Mouse (Mus musculus) neural tube, embryonic 15.5 days (tissue): ENCODE data around the gene Rasl10a. TPM values are rescaled to one million over a fixed set of nuclear protein-coding genes. Genes with fewer than 3 reads are reported as not detected.

Experiments
- ATAC-seq: fragments of 200-750 bp; cut with Nextera tagmentation; 2 replicates; pipeline ENCODE4 v1.8.0; 2017; ENCODE audit warnings: mild to moderate bottlenecking, moderate TSS enrichment, moderate library complexity; ENCODE audit not compliant: low FRiP score
- H3K27ac ChIP-seq: fragments of 300-500 bp; sonication (generic); replicated peaks from 2 replicates; pipeline ENCODE4 v1.5.1; 2015; ENCODE audit warnings: mild to moderate bottlenecking, inconsistent platforms
- H3K27me3 ChIP-seq: fragments of 300-500 bp; sonication (generic); replicated peaks from 2 replicates; pipeline ENCODE4 v1.6.1; 2015; ENCODE audit warnings: inconsistent platforms
- H3K36me3 ChIP-seq: fragments of 300-500 bp; sonication (generic); 2 replicates; pipeline ENCODE4 v1.6.1; 2015; ENCODE audit warnings: inconsistent platforms
- H3K4me1 ChIP-seq: fragments of 300-500 bp; sonication (generic); 2 replicates; pipeline ENCODE4 v1.6.1; 2015; ENCODE audit warnings: inconsistent platforms
- H3K4me2 ChIP-seq: fragments of 300-500 bp; sonication (generic); 2 replicates; pipeline ENCODE4 v1.6.1; 2015; ENCODE audit warnings: inconsistent platforms, mild to moderate bottlenecking, moderate library complexity
- H3K4me3 ChIP-seq: fragments of 300-500 bp; sonication (generic); replicated peaks from 2 replicates; pipeline ENCODE4 v1.5.1; 2015; ENCODE audit warnings: mild to moderate bottlenecking, inconsistent platforms
- H3K9ac ChIP-seq: fragments of 300-500 bp; sonication (generic); replicated peaks from 2 replicates; pipeline ENCODE4 v1.6.1; 2015; ENCODE audit warnings: mild to moderate bottlenecking, inconsistent platforms
- H3K9me3 ChIP-seq: fragments of 300-500 bp; sonication (generic); replicated peaks from 2 replicates; pipeline ENCODE4 v1.6.1; 2016; ENCODE audit warnings: inconsistent platforms
- WGBS: fragments of 180-500 bp; shearing (Covaris S2); methylation state at CpG from one replicate; pipeline ENCODE4 v1.1.7; 2015; ENCODE audit warnings: mixed read lengths; 5-methylcytosine and 5-hydroxymethylcytosine counted together
- polyA plus RNA-seq: library from polyadenylated mRNA; unstranded; fragments of >200 nt; fragmentation: Nextera tagmentation; extraction: Ambion mirVana; gene quantifications from 2 replicates; pipeline ENCODE4 v1.2.1, GENCODE M21; 2015

Gene Rasl10a
- polyA plus RNA-seq, 1 experiment from 2014 or later = 2.8 TPM

DNA sequence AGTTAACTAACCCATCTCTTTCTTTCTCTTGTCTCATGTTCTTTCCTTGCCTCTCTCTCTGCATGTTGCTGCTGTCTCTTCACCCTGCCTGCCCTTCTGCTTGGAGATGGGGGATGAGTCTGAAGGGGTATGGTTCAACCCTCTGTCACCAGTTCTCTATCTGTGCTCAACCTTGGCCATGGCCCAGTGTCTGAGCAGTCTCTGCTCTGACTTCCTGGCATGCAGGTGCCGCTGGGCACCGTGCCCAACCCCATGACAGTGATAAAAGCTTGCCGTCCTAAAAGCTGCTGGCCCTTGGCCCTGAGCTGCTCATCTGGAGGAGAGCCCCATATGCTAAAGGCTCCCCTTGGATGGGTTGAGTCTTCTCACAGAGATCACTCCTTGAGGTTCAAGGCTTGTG is 24.8 kb upstream of the Rasl10a start:
- ATAC-seq = no peak
- WGBS = 89% methylated on average over 3 of the region's 3 CpGs
- H3K36me3 ChIP-seq = peaks cover 96% of the 10 kb centered on the region
- H3K27ac ChIP-seq = no peak overlapping the region
- no peak overlapping the region for H3K4me2 ChIP-seq
- H3K4me3 ChIP-seq = no peak overlapping the region
- H3K4me1 ChIP-seq = no peaks in the 10 kb centered on the region
- no peaks in the 10 kb centered on the region for H3K27me3 ChIP-seq
- no peaks in the 10 kb centered on the region for H3K9me3 ChIP-seq
- H3K9ac ChIP-seq = no peak overlapping the region

DNA sequence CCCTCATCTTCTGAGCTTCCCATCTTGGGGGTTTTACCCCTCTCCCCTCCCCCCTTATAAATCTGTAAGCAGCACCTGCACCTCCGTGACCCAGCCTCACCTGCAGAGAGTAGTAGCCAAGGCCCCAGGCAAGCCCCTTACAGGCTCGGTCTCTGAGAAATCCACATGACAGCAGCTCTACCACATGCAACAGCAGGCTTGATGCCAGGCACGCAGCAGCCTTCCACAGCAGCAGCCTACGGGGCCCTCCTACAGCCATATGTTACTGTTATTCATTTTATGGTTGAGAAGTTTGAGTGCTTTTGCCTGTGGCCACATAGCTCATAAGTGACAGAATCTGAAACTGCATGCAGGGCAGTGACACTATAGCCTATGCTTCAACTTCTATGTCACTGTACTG is 22.5 kb upstream of the Rasl10a start:
- H3K9ac ChIP-seq = no peak overlapping the region
- WGBS = 79% methylated on average over 4 of the region's 4 CpGs
- no peaks in the 10 kb centered on the region for H3K27me3 ChIP-seq
- H3K4me3 ChIP-seq = no peak overlapping the region
- H3K36me3 ChIP-seq = peaks cover 96% of the 10 kb centered on the region
- H3K27ac ChIP-seq = no peak overlapping the region
- ATAC-seq = no peak
- H3K4me2 ChIP-seq = no peak overlapping the region
- H3K9me3 ChIP-seq = no peaks in the 10 kb centered on the region
- H3K4me1 ChIP-seq = no peaks in the 10 kb centered on the region

DNA sequence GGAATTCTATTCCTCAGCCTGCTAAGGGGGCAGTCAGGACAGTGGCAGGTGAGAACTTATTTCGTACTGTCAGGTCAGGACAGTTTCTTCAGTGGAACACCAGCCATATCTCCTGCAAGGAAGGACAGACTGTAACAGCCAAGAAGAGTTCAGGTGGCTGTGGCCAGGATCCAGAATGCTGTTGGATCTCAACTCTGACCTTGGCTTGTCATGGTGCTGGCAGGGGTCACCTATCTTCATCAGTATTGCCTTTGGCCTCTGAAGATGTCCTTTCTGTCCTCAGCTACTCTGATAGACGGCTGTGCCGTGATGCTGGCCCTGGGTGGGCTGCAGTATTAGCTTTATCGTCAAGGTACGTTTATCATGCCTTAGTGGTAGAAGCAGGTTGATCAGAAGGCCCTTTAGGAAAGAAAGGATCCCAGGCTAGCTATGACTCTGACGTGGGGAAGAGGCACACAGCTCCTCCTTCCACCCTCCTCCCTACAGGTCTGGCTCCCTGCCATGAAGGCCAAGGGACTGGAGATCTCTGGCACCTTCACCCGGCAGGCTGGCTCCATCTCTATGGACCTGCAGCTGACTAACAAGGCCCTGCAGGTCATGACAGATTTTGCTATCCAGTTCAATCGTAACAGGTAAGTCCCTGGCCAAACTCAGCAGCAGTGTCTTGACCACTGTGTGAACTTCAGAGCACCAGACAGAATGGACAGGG is 20.6 kb upstream of the Rasl10a start:
- ATAC-seq = no peak
- Histone ChIP-seq H3K9me3 (no peaks in the 10 kb centered on the region), H3K4me3 (no peak overlapping the region), H3K27ac (no peak overlapping the region), H3K9ac (no peak overlapping the region), H3K4me1 (no peaks in the 10 kb centered on the region), H3K27me3 (no peaks in the 10 kb centered on the region), H3K36me3 (peaks cover 96% of the 10 kb centered on the region), H3K4me2 (no peak overlapping the region)
- WGBS = 89% methylated on average over 8 of the region's 8 CpGs

DNA sequence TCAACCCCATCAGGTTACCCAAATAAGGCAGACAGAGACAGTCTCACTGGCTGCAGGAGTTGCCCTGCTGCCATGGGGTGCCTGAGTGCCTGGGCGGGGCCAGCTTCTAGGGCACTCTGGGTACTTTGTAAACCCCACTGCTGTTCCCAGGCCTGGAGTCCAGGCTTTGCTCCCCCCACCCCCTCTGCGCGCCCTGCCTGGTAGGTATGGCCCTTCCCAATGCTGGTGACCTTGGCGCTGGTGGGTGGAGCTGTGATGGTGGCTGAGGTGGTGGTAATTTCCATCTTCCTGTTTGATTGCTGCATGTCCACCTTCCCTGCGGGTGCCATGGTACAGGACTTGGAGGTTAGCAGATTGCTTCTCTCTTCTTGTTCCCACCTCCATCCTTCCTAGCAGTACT is 17.3 kb upstream of the Rasl10a start:
- no peak overlapping the region for H3K27ac ChIP-seq
- no peak for ATAC-seq
- no peaks in the 10 kb centered on the region for H3K27me3 ChIP-seq
- H3K36me3 ChIP-seq = peaks cover 78% of the 10 kb centered on the region
- no peaks in the 10 kb centered on the region for H3K4me1 ChIP-seq
- H3K4me2 ChIP-seq = no peak overlapping the region
- WGBS = 95% methylated on average over 5 of the region's 5 CpGs
- H3K4me3 ChIP-seq = no peak overlapping the region
- H3K9ac ChIP-seq = no peak overlapping the region
- no peaks in the 10 kb centered on the region for H3K9me3 ChIP-seq

DNA sequence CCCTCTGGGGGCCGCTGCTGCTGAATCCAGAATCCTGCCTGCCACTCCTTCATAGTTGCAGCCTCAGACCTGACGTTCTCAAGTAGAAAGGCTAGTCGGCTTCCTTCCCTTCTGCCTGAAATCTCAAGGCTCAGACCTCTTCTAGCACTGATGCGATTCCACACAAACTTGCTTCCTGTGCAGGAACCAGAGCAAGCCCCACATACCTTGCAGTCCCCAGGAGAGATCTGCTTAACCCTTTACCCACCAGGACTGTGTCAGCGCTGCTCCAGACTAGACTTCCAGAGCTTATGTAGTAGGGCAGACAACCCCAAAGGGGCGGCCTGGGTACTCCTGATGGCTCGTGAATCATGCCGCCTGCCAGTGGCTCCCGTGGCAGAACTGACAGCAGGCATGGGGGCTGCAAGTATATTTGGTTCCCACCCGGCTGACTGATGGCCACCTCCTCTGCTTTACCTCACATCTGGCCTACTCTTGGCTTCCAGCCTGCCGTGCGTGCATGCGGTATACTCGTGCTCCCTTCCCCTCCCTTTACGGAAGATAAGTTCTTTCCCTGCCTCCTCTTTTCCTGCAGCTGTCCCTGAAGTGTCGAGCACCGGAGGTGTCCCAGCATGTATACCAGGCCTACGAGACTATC is 16.7 kb upstream of the Rasl10a start:
- no peaks in the 10 kb centered on the region for H3K27me3 ChIP-seq
- ATAC-seq = no peak
- no peak overlapping the region for H3K4me2 ChIP-seq
- 85% methylated on average over 18 of the region's 18 CpGs for WGBS
- no peaks in the 10 kb centered on the region for H3K9me3 ChIP-seq
- H3K27ac ChIP-seq = no peak overlapping the region
- H3K4me1 ChIP-seq = no peaks in the 10 kb centered on the region
- peaks cover 72% of the 10 kb centered on the region for H3K36me3 ChIP-seq
- H3K9ac ChIP-seq = no peak overlapping the region
- no peak overlapping the region for H3K4me3 ChIP-seq

DNA sequence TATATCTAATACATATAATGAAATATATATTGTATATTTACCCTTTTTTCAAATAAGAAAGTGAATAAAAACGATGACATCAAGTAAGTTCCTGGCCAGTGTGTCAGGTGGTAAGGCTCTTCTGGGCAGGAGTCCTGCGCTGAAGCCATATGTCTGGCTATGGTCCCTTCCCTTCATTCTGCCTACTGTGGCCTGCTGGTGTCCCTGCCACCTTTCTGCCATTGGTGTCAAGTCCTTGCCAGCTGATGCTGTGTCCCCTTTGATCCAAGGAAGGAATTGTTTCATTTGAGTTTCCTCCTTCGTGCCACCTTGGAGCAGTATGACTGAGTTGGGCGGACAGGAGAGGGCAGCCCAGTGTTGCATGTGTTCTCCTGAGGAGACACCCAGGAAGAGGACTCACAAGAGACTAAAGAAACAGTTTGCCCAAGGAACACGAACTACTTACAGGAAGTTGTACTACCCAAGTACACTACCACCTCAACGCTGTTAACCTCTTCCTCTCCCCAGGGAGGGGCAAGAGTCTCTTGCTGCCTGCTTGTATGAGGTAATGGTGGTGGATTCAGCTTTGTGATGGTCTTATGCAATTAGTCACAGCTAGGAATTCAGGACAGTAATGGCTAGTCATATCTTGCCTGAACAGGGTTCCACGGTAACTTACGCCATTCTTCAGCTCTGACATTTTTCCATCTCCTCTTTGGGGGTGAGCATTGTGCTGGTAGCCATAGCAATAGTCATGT is 15.1 kb upstream of the Rasl10a start:
- ATAC-seq = no peak
- H3K36me3 ChIP-seq = peaks cover 56% of the 10 kb centered on the region
- no peak overlapping the region for H3K27ac ChIP-seq
- 92% methylated on average over 8 of the region's 8 CpGs for WGBS
- H3K4me2 ChIP-seq = no peak overlapping the region
- no peaks in the 10 kb centered on the region for H3K27me3 ChIP-seq
- no peaks in the 10 kb centered on the region for H3K4me1 ChIP-seq
- H3K4me3 ChIP-seq = no peak overlapping the region
- no peak overlapping the region for H3K9ac ChIP-seq
- H3K9me3 ChIP-seq = no peaks in the 10 kb centered on the region

DNA sequence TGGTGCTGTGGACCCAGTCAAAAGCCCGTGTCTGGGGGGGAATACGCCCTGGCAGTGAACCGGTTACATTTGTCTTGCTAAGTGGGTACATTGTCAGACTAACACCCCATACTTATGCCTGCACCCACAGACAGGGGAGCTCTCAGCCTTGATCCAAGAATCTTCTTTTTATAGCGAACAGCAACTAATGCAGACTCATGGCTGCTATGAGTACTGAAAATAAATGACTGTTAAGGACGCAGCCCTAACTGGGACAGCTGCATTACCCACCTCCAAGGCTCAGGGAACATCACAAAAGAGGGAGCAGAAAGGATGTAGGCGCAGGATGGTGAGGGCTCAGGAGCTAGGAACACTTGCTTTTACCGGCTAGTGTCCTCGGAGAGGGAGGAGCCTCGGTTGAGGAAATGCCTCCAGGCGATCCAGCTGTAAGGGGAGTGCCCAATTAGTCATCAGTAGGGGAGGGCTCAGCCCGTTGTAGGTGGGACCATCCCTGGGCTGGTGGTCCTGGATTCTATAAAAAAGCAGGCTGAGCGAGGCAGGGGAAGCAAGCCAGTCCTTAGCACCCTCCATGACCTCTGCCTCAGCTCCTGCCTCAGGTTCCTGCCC is 11.5 kb upstream of the Rasl10a start:
- H3K27me3 ChIP-seq = no peaks in the 10 kb centered on the region
- ATAC-seq = no peak
- H3K9ac ChIP-seq = no peak overlapping the region
- H3K27ac ChIP-seq = no peak overlapping the region
- peaks cover 21% of the 10 kb centered on the region for H3K36me3 ChIP-seq
- no peaks in the 10 kb centered on the region for H3K9me3 ChIP-seq
- WGBS = 50% methylated on average over 12 of the region's 12 CpGs
- no peak overlapping the region for H3K4me3 ChIP-seq
- H3K4me1 ChIP-seq = no peaks in the 10 kb centered on the region
- no peak overlapping the region for H3K4me2 ChIP-seq

DNA sequence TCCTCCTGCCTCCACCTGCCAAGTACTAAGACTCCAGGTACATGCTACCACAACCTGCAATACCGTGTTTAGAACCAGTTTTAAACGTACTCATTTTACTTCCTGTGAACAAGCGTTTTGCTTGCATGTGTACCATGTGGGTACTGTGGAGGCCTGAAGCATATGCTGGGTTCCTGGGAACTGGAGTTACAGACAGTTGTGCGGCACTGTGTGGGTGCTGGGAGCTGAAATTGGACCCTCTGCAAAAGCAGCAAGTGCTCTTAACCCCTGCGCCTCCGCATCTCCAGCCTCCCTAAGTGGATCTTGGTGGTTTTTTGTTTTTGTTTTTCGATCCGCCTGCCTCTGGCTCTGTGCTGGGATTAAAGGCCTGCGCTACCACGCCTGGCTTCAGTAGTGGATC is 6.3 kb upstream of the Rasl10a start:
- H3K4me2 ChIP-seq = no peak overlapping the region
- no peak for ATAC-seq
- H3K9me3 ChIP-seq = no peaks in the 10 kb centered on the region
- no peak overlapping the region for H3K4me3 ChIP-seq
- peaks cover 7% of the 10 kb centered on the region for H3K4me1 ChIP-seq
- H3K36me3 ChIP-seq = no peaks in the 10 kb centered on the region
- no peak overlapping the region for H3K27ac ChIP-seq
- WGBS = 89% methylated on average over 10 of the region's 10 CpGs
- H3K9ac ChIP-seq = no peak overlapping the region
- H3K27me3 ChIP-seq = peaks cover 18% of the 10 kb centered on the region

DNA sequence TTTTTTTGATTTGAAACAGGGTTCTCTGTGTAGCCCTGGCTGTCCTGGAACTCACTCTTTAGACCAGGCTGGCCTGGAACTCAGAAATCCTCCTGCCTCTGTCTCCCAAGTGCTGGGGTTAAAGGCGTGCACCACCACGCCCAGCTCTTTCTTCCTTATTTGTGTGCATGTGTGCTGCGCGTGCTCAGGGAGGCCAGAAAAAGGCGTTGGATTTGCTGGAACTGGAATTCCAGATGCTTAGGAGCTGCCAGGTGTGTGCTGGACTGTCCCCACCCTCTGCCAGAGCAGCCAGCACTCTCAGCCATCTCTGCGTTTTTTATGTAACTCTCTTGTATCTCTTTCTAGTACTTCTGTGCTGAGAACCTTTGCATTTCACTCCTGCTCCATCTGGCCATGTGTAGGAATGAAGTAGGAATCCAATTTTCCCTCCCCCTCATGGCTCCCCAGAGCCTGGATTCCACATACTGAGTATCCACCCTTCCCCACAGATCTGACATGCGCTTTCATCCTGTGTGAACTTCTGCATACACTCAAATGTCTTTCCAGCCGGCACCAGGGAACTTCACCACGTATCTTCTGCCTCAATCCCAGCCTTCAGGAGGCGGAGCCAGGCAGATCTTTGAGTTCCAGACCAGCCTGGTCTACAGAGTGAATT is 5.6 kb upstream of the Rasl10a start:
- Histone ChIP-seq H3K9me3 (no peaks in the 10 kb centered on the region), H3K9ac (no peak overlapping the region), H3K27ac (no peak overlapping the region), H3K4me1 (peaks cover 13% of the 10 kb centered on the region), H3K4me2 (no peak overlapping the region), H3K36me3 (no peaks in the 10 kb centered on the region), H3K27me3 (peaks cover 25% of the 10 kb centered on the region), H3K4me3 (no peak overlapping the region)
- 81% methylated on average over 10 of the region's 10 CpGs for WGBS
- ATAC-seq = no peak

DNA sequence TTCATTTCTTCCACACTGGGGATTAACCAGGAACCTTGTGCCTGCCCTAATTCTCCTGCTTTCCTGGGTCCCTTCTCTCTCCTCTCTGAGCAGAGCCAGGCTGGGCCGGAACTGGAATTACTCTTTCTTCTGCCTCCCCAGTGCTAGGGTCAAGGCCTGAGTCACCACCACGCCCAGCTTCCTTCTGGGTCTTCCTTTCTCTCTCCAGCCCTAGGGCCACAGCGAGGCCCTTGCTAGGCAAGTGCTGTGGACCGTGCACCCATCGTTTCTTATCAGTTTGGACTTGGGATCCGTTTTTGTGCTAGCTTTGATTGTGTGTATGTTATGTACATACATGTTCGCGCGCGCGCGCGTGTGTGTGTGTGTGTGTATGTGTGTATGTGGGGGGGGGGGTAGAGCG is 3.8 kb upstream of the Rasl10a start:
- 90% methylated on average over 14 of the region's 14 CpGs for WGBS
- no peak for ATAC-seq
- no peak overlapping the region for H3K27ac ChIP-seq
- H3K27me3 ChIP-seq = peaks cover 33% of the 10 kb centered on the region
- H3K36me3 ChIP-seq = no peaks in the 10 kb centered on the region
- H3K4me1 ChIP-seq = peaks cover 30% of the 10 kb centered on the region
- H3K9me3 ChIP-seq = no peaks in the 10 kb centered on the region
- H3K4me3 ChIP-seq = no peak overlapping the region
- H3K4me2 ChIP-seq = no peak overlapping the region
- H3K9ac ChIP-seq = no peak overlapping the region

DNA sequence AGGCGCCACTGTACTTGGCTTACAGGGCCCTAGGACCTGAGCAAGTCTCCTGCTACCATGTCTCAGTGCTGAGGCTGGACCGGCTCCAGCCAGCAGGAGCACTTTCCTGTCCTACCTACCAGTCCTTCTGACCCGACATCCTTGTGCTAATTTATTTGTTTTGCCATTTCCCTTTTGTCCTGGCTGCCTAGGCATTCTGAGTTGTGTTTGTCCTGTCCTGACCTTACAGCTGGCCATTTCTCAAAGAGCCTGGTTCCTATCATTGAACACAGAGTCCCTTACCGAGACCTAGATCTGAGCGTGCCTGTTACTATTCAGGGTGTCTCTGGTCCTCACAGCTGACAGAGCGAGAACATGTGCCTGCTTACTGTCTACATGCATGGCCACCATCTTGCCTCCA is 3.1 kb upstream of the Rasl10a start:
- ATAC-seq = no peak
- H3K9ac ChIP-seq = no peak overlapping the region
- no peak overlapping the region for H3K4me2 ChIP-seq
- 69% methylated on average over 6 of the region's 6 CpGs for whole genome bisulfite sequencing
- peaks cover 41% of the 10 kb centered on the region for H3K27me3 ChIP-seq
- H3K4me3 ChIP-seq = no peak overlapping the region
- peaks cover 37% of the 10 kb centered on the region for H3K4me1 ChIP-seq
- H3K9me3 ChIP-seq = no peaks in the 10 kb centered on the region
- H3K27ac ChIP-seq = no peak overlapping the region
- H3K36me3 ChIP-seq = no peaks in the 10 kb centered on the region
